ENCODE assay signal across 13 mouse cellular contexts in genomic region chr1:132576845-132577244, GRCm38 (mm10).
DNase-seq lines count a peak whose midpoint lies in the region.
"Had no signal": no experiment of that assay in that cellular context is flagged by ENCODE, and none has a peak within 500 bp of the region (broad histone marks: within the 10 kb centered on the region; RNA-seq: fewer than 3 reads in every experiment).

No protein-coding gene starts in this region.

- peak; percentile 68 for DNase-seq in cerebellum, adult 11-12 months
- DNase-seq in cerebellum, postnatal 25 days: no peak
- peak; percentile 63 for DNase-seq in cerebellum, adult 9-10 months
- no peak for DNase-seq in cerebellum, adult 11 months
- peak; percentile 20 to 35 for DNase-seq in cerebellum, postnatal 36 days
- DNase-seq in cerebellum, postnatal 4 days (ENCODE audit: low spot score in 2 of 2): no peak
- DNase-seq: adrenal gland, adult 8-10 months; adrenal gland, postnatal 14 days; adrenal gland, postnatal 36 days; B cell, adult 2 months; cerebellum, adult 8-10 months; embryo, embryonic 11 days; gastrocnemius, adult 2 months had no signal

Comparison
In these comparisons a context has a peak if more than half of its experiments do, and no peak if none do; other contexts are left out.
1. DNase-seq: peak in cerebellum, adult 11-12 months (single experiment), cerebellum, adult 9-10 months (single experiment) and cerebellum, postnatal 36 days (2 of 2); none in cerebellum, postnatal 25 days (0 of 2), cerebellum, adult 11 months (single experiment) and cerebellum, postnatal 4 days (0 of 2).